Mouse (Mus musculus) heart, embryonic 16.5 days (tissue): ENCODE results near the gene Hfe2. TPM values are rescaled to one million over a fixed set of nuclear protein-coding genes. Genes with fewer than 3 reads are reported as not detected.

Source experiments
- ATAC-seq: fragments of 200-750 bp; cut with Nextera tagmentation; replicated peaks from 2 replicates; pipeline ENCODE4 v1.8.0; 2017; ENCODE audit warnings: moderate number of reproducible peaks; ENCODE audit not compliant: insufficient read depth, low FRiP score; ENCODE audit errors: extremely low read depth
- H3K27ac ChIP-seq: fragments of 300-500 bp; sonication (generic); 2 replicates; pipeline ENCODE4 v1.5.1; 2014; ENCODE audit warnings: mild to moderate bottlenecking, low read length, control low read depth, moderate library complexity
- H3K27me3 ChIP-seq: fragments of 300-500 bp; sonication (generic); 2 replicates; pipeline ENCODE4 v1.6.1; 2014; ENCODE audit warnings: low read length, mixed read lengths; ENCODE audit not compliant: control insufficient read depth, insufficient read depth
- H3K36me3 ChIP-seq: fragments of 300-500 bp; sonication (generic); 2 replicates; pipeline ENCODE4 v1.6.1; 2014; ENCODE audit not compliant: control insufficient read depth, insufficient read depth
- H3K4me1 ChIP-seq: fragments of 300-500 bp; sonication (generic); 2 replicates; pipeline ENCODE4 v1.6.1; 2014; ENCODE audit warnings: low read length, mixed read lengths; ENCODE audit not compliant: control insufficient read depth, insufficient read depth
- H3K4me2 ChIP-seq: fragments of 300-500 bp; sonication (generic); 2 replicates; pipeline ENCODE4 v1.6.1; 2014; ENCODE audit warnings: low read depth, mild to moderate bottlenecking, control low read depth, low read length
- H3K4me3 ChIP-seq: fragments of 300-500 bp; sonication (generic); 2 replicates; pipeline ENCODE4 v1.5.1; 2014; ENCODE audit warnings: mild to moderate bottlenecking, control low read depth, low read length
- H3K9ac ChIP-seq: fragments of 300-500 bp; sonication (generic); 2 replicates; pipeline ENCODE4 v1.6.1; 2014; ENCODE audit warnings: low read length, control low read depth
- H3K9me3 ChIP-seq: fragments of 300-500 bp; sonication (generic); replicated peaks from 2 replicates; pipeline ENCODE4 v1.6.1; 2016; ENCODE audit warnings: low read length; ENCODE audit not compliant: control insufficient read depth
- WGBS: fragments of 180-500 bp; shearing (Covaris S2); extraction: QIAGEN DNeasy Blood & Tissue Kit; methylation state at CpG from one replicate; pipeline ENCODE4 v1.1.7; 2014; 5-methylcytosine and 5-hydroxymethylcytosine counted together
- polyA plus RNA-seq: library from polyadenylated mRNA; unstranded; fragments of >200 nt; fragmentation: Nextera tagmentation; extraction: Ambion mirVana; gene quantifications from 2 replicates; pipeline ENCODE4 v1.2.1, GENCODE M21; 2015

Gene Hfe2
- polyA plus RNA-seq, 1 experiment from 2014 or later, result 10.9 TPM

DNA sequence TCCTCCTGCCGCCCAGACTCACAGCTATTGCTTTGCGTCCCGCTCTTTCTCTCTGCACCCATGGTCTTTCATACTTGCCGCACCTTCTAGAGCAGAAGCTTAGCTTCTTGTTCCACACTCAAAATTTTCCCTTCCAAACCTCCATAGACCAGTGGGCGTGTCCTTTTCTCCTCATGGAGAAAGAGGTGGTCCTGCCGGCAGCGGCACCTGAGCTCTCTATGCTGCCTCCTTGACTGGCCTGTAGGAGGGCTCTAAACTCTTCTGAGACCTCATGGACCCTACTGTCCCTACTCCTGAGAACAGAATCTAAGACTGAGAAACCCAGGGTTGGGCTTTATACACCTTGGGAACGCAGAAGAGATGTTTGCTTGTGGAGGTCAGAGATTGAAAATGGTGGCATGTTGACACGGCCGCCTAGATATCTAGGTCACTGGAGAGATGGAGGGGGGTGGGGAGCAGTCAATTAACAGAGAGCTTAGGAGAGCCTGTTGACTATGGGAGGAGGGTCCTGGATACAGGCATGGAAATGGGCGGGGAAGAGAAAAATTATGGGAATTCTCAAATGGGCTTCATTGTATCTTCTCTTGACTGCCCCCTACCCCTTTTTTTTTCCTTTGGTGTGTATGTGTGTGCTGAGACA is 45.1 kb downstream of the Hfe2 start:
- no peak for ATAC-seq
- Histone ChIP-seq H3K9ac (no peak overlapping the region), H3K4me2 (no peak overlapping the region), H3K4me1 (peaks cover 48% of the 10 kb centered on the region), H3K4me3 (no peak overlapping the region), H3K27ac (peak overlapping the region; percentile 51), H3K27me3 (no peaks in the 10 kb centered on the region), H3K9me3 (no peaks in the 10 kb centered on the region), H3K36me3 (no peaks in the 10 kb centered on the region)
- WGBS, result 84% methylated on average over 11 of the region's 11 CpGs

DNA sequence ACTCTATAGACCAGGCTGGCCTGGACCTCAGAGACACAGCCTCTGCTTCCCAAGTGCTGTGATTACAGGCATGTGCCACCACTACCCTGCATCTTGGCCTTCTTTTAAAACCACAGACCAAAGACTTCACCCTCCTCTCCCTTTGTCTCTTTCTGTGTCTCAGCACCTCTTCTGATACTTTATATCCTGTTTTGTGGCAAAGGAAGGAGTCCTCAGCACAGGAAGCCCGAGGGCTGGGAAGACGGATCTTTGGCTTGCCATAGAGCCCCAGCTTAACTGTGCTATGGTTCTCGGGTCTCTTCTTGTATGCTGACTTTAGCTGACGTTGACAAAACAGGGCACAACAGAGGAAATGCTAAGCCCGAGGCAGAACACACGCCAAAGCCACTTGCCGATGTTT is 45.7 kb downstream of the Hfe2 start:
- 52% methylated on average over 7 of the region's 7 CpGs for WGBS
- ATAC-seq, result no peak
- Histone ChIP-seq H3K27ac (peak overlapping the region; percentile 51), H3K4me2 (no peak overlapping the region), H3K9me3 (no peaks in the 10 kb centered on the region), H3K9ac (no peak overlapping the region), H3K4me1 (peaks cover 54% of the 10 kb centered on the region), H3K4me3 (no peak overlapping the region), H3K36me3 (no peaks in the 10 kb centered on the region), H3K27me3 (no peaks in the 10 kb centered on the region)

DNA sequence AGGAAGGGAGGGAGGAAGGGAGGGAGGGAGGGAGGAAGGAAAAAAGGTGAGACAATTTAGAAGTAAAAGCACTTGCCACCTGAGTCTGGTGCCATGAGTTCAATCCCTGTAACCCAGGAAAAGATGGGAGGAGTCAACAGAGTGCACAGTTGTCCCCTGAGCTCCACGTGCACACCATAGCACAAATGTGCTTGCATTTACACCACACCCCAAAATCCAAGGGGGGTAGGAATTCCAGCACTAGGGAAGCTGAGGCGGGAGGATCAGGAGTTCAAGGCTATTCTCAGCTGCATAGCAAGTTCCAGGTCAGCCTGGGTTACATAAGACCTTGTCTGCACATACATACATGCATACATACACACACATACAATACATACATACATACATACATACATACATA is 46.4 kb downstream of the Hfe2 start:
- no peak overlapping the region for H3K4me3 ChIP-seq
- ATAC-seq, result no peak
- H3K27me3 ChIP-seq, result no peaks in the 10 kb centered on the region
- no peak overlapping the region for H3K4me2 ChIP-seq
- 72% methylated on average over 2 of the region's 2 CpGs for WGBS
- H3K27ac ChIP-seq, result peak overlapping the region; percentile 83
- no peaks in the 10 kb centered on the region for H3K36me3 ChIP-seq
- H3K4me1 ChIP-seq, result peaks cover 59% of the 10 kb centered on the region
- no peak overlapping the region for H3K9ac ChIP-seq
- no peaks in the 10 kb centered on the region for H3K9me3 ChIP-seq

DNA sequence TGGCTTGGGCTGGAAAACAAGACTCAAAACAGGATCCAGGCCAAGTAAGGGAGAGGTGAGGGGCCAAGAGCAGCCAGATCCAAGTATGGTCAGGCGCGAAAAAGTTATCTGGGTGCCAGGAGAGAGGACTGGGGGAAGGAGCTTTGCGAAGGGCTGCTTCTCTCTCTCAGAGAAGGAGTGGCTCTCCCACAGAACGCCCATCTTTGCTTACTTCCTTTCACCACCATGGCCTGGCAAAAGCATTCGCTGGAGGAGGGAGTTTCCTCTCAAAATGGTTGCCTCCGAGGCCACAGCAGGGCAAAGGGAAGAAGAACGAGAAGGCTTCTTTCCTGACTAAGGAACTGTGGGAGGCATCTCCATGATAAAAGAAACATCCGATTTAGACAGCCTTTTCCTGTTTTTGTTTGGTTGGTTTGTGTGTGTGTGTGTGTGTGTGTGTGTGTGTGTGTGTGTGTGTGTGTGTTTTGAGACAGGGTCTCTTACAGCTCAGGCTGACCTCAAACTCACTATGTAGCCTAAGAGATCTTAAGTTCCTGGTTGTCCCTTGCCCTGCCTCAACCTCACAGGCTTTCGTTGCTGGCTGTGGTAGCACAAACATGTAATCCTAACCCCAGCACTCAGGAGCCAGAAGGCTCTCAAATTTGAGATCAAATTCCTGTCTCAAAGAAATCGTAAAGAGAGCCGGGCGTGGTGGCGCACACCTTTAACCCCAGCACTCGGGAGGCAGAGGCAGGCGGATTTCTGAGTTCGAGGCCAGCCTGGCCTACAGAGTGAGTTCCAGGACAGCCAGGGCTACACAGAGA is 47.1 kb downstream of the Hfe2 start:
- no peaks in the 10 kb centered on the region for H3K36me3 ChIP-seq
- WGBS, result 59% methylated on average over 16 of the region's 16 CpGs
- H3K4me2 ChIP-seq, result no peak overlapping the region
- H3K4me1 ChIP-seq, result peaks cover 61% of the 10 kb centered on the region
- no peak overlapping the region for H3K4me3 ChIP-seq
- H3K9ac ChIP-seq, result no peak overlapping the region
- H3K27ac ChIP-seq, result peak overlapping the region; percentile 83
- H3K27me3 ChIP-seq, result no peaks in the 10 kb centered on the region
- ATAC-seq, result no peak
- H3K9me3 ChIP-seq, result no peaks in the 10 kb centered on the region

DNA sequence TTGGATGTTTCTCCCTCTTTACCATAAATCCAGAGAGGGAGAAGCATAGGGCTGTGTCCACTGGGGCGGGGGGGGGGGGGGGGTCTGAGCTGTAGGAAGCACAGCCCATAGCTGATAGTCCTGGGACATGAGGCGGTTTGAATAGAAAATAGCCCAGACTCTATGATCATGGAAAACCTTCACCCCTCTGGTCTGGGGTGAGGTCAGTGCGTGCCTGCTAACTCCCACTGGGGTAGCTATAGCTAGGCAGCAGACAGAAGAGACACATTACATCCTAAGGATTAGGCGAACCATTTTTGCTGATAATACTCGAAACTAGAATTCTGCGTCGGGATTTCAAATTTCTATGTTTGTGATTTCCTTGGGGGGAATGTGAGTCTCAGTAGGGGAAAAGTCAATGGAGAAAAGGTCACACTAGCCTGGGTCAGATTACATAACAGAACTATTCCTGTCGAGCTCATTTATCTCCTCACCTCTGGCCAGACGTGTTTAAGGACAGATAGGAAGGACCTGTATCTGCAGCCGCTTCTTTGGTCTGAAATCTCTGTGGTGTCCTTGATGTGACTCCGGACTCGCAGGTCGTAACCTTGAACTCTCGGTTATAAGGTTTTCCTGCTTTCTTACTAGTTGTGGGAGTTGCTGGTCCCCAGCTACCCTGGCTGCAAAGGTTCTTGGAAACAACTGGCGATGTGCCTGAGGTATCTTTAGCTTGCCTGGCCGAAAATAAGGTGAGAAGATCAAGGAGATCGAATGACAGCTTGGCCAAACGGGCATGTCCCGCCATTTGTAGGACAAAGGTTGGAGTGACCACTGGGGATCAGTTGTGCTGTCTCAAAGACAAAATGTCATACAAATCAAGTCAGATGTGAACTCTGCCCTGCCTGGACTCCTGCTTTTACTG is 48.9 kb downstream of the Hfe2 start:
- Histone ChIP-seq H3K4me1 (peaks cover 68% of the 10 kb centered on the region), H3K9ac (0 out of 2 replicates have a peak overlapping the region, but pooled peaks have one; percentile 17), H3K27me3 (no peaks in the 10 kb centered on the region), H3K9me3 (no peaks in the 10 kb centered on the region), H3K4me3 (no peak overlapping the region), H3K4me2 (0 out of 2 replicates have a peak overlapping the region, but pooled peaks have one; percentile 11), H3K27ac (peak overlapping the region; percentile 64), H3K36me3 (no peaks in the 10 kb centered on the region)
- WGBS, result 54% methylated on average over 19 of the region's 19 CpGs
- no peak for ATAC-seq

DNA sequence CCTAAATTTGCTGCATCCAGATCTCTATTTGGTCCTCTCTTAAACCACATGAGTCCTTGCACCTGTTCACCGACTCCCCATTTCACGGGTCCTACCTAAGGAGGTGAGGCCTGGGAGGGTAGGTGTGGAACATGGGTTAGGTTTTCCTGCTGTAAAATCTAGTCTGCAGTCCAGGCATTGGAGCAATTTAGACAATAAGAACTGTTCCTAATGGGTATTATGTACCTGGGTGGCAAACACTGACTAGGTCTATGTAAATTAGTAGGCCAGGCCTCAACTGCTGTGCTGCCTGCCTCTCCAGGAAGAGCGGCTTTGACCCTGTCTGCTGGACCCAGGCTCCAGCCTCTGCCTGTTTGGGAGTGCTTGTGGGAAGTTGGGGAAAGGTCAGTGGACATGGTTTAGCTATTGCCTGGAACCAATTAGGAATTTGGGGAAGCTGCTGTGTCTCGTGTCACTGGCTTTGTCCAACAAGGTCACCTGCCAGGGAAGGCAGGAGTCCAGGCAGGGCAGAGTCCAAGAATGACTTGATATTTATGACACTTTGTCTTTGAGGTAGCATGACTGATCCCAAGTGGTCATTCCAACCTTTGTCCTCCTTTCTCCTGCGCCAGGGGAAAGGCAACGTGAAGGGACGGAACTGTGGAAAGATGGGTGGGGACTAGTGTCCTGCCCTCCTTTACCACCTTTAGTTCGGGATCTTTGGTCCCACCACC is 50.5 kb downstream of the Hfe2 start:
- no peak overlapping the region; the same call in 1 of the 2 replicates for H3K4me3 ChIP-seq
- peaks cover 69% of the 10 kb centered on the region for H3K4me1 ChIP-seq
- H3K36me3 ChIP-seq, result no peaks in the 10 kb centered on the region
- peak overlapping the region; percentile 61; the same call in 1 of the 2 replicates for H3K4me2 ChIP-seq
- 78% methylated on average over 8 of the region's 8 CpGs for WGBS
- no peak for ATAC-seq
- peak overlapping the region; percentile 63 for H3K9ac ChIP-seq
- H3K27ac ChIP-seq, result peak overlapping the region; percentile 98
- no peaks in the 10 kb centered on the region for H3K9me3 ChIP-seq
- H3K27me3 ChIP-seq, result no peaks in the 10 kb centered on the region

DNA sequence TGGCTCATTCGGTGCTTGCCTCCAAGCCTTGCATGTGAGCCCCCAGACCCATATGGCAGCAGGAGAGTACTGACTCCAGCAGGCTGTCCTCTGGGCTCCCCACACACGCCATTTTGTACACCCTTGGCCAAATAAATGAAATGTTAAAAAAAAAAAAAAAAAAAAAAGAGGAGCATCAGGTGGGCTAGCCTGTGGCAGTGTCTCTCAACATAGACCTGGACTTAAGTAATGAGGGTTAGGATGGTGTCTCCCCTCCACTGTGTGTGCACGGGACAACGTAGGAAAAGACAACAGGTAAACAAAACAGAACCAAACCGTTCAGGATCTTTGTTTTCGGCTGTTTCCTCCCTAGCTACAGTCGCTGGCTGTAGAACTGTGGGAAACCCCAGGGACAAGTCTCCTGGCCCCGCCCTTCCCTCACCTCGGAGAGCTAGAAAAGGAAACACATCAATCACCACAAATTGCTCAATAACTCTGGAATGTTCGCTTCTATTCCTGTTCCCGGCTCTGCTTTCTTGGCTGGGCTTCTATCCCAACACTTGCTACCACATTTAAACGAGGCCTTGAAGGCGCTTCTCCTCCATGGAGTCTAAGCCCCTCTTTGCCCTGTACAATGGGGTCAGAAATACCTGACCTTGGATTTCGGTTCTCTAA is 51.2 kb downstream of the Hfe2 start:
- 22% methylated on average over 14 of the region's 14 CpGs for WGBS
- no peaks in the 10 kb centered on the region for H3K36me3 ChIP-seq
- H3K4me2 ChIP-seq, result peak overlapping the region; percentile 61
- peak overlapping the region; percentile 98 for H3K27ac ChIP-seq
- no peaks in the 10 kb centered on the region for H3K27me3 ChIP-seq
- H3K4me3 ChIP-seq, result peak overlapping the region; percentile 32
- peak overlapping the region; percentile 63 for H3K9ac ChIP-seq
- H3K9me3 ChIP-seq, result no peaks in the 10 kb centered on the region
- H3K4me1 ChIP-seq, result peaks cover 66% of the 10 kb centered on the region
- peak; percentile 46 for ATAC-seq
